Mouse (Mus musculus): ENCODE measurements around the gene Sgca.
"Not testable (repeated sequence)": the region's sequence is repeated elsewhere in the genome, so short reads cannot be mapped to it uniquely, and the experiment has no call there.

Sgca gene

DNA sequence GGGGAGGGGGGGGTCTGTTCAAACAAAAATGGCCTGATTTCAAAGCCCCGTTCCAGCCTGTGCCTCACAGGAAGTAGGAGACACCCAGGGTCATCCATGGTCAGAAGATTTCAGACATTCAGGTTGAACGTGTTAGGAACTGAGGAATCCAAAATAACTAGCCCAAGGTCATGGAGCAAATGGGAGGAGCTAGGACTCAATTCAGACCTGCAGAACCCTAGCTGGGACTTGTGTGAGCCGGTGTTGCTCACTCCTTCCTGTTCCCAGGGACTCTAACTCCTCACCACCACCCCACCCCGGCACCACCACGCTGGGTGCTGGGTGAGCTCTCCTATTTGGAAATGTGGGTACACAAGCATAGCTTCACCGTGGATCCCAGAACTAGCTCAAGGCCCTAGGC lies 11.2 kb upstream of the Sgca start:
- DNase-seq (ENCODE audit: low read depth, low spot score) = no peak

DNA sequence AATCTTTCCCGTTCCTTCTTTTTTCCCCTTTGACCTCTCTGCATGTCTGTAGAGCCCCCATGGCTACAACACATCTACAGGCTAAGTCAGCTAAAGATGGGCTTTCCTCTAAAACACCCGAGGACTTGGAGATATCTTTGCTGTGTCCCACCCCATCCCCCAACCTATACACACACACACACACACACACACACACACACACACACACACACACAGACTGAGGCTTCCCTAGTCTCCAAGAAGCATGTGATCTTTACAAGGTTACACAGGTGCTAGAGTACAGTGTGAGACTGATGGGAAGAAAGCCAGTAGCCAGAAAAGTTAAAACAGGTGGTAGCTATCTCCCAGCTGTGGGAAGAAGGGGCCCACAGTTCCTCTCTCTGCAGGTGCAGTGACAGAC lies 10.3 kb upstream of the Sgca start:
- no peak for DNase-seq (ENCODE audit: low read depth, low spot score)

DNA sequence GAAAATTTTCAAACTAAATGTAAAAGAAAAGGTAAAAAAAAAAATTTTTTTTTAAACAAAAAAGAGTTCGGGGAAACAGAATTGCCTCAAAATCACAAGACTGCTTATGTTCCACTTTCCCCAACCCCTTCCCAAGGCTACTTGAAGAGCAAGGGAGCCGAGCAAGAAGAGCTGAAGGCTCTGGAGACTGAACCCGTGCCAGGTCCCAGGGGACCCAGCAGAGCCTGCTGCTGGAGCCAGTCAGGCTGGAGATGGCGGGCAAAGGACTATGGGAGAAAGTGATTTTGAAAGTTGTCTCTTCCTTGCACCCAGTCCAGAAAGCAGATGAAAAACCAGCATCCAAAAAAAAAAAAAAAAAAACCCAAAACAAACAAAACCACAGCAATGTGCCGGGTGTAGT lies 9.7 kb upstream of the Sgca start:
- no peak for DNase-seq (ENCODE audit: low read depth, low spot score)

DNA sequence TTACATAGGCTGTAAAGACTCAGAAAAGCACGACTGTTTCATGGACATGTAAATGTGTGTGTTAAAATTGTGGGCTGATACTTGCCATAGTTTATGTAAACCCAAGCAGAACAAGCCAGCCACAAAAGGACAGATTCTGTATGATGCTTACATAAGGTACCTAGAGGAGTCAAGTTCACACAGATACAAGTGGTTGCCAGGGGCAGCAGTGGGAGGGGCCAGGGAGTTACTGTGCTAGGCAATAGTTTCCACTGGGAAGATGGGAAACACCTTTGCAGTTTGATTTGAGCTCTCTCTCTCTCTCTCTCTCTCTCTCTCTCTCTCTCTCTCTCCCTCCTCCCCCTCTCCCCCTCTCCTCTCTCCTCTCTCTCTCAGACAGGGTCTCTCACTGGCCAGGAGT lies 9.0 kb upstream of the Sgca start:
- no peak for DNase-seq (ENCODE audit: low read depth, low spot score)

DNA sequence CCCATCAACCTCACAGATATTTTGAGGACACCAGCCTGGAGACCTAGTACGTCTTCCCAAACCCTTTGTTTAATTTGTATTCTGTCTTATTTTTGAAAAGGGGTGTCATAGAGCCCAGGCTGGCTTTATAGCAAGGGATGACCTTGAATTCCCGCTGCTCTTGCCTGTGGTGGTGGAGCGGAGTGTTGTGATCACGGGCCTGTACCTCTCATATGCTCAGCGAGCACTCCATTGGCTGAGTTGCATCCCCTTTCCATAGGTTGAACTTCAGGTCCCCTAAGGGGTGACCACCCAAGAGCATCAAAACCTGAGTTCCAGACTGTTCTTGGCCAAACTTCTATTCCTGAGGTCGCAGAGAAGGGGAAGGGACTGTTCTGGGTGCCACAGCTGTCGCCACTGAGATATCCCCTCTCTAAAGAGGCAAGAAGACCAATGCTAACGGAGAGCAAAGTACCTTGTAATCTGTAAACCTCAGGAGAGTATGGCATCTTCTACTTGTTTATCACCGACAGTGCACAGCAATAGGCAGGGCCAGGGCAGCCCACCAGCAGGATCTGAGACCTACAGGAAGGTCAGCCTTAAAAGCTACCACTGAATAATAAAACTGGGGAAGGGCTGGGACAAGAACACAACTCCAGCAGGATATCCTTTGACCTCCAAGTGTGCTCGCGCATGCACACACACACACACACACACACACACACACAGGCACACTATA lies 3.5 kb upstream of the Sgca start:
- DNase-seq (ENCODE audit: low read depth, low spot score) = no peak

DNA sequence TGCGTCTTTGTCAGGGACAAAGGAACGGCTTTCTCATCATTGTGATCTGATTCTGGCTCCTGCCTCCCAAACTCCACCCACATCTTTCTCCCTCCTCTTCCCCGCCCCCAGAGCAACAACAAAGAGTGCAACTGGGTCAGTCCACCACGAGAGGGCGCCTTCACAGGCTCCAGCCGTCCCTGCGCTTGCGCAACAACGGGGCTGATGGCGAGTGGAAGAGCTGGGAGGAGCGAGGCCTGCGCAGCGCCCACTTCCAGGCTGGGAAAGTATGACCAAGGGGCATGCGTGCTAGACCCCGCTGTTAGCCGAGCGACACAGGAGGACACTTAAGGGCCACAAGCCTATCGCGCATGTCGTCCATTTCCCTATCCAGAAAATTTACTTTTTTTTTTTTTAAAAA lies 2.8 kb upstream of the Sgca start:
- peak; percentile 95 for DNase-seq (ENCODE audit: low read depth, low spot score)

DNA sequence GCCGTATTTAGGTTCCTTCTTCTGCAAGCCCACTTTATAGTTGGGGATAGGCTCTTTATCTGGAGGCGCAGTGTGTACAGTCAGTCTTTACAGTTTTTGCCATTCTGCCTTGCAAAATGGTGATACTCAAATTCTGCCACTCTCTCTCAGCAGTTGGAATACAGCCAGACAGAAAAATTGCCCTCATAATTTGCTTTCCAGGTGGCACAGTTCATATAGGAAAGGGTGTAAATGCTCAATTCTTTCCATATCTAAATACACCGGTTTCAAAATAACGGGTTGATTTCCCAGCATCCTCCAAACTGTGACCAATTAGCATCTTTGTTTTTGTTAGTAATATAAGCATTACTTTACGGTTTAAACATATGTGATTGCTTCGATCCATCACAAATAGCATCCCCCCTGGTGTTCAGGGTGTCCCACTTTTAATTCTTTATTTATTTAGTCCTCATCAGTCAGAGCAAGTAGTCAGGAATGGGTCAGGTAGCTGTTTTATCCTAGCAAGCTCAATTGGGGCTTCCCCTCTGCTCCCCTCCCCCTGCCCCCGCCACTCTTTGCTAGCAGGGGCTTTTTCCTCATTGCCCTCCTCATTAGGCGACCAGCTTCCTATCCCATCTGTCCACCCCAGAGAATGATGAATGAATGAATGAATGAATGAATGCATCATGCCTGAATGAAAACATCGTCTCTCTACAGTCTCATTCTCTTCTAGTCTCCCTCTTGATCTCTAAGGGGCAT lies 2.2 kb upstream of the Sgca start:
- DNase-seq (ENCODE audit: low read depth, low spot score) = no peak

DNA sequence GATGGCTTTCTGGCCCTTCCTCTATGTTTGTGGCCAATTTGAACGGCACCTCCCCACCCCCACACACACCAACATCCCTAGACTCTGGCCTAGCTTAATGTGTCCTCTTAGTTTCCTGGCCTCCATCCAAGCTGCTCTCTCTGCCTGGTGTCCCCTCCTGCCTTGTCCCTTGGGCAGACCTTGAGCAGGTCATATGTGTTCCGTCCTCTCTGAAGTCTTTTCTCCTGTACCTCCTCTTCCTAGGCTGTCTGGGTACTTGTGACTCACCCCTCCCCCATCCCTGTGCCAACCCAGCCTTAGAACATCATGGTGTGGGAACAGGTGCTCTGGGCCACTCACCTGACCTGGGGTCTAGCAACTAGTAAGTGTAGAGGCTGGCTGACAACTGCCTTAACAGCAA lies 1.2 kb downstream of the Sgca start:
- no peak for DNase-seq (ENCODE audit: low read depth, low spot score)

DNA sequence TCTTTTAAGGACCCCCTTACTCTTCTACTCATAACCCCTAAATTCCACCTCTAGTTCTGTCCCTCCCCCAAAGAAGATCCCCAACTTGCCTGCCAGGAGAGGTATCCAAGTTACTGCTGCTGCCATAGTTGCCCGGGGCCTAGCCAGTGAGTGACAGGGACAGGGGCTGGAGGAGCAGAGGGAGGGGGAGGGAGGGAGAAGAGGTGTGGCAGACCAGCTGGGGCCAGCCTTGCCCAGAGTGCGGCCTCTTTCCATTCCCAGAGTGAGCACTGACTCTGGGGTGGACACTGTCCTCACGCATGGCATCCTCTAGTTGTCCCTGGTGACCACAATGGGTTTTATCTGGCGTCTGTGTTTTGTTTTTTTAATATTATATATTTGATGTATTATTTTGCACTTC lies 2.8 kb downstream of the Sgca start:
- DNase-seq (ENCODE audit: low read depth, low spot score) = no peak

DNA sequence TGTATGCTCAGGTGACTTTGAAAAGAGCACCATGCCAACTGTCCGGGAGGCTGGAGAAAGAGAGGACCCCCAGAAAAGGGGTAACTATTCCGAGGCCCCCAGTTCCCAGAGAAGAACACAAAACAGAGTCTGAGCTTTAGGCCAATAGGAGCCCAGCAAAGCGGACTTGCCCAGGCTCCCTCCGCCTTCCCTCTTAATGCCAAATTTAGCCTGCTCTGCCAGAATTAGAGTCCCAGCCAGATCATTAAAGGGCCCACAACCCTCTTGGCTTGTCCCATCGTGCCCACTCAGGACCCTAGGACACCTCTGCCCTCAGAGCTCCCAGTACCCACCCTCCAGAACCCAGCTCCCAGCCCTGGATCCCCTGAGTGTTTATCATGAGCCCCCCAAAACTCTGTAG lies 3.2 kb downstream of the Sgca start:
- no peak for DNase-seq (ENCODE audit: low read depth, low spot score)

DNA sequence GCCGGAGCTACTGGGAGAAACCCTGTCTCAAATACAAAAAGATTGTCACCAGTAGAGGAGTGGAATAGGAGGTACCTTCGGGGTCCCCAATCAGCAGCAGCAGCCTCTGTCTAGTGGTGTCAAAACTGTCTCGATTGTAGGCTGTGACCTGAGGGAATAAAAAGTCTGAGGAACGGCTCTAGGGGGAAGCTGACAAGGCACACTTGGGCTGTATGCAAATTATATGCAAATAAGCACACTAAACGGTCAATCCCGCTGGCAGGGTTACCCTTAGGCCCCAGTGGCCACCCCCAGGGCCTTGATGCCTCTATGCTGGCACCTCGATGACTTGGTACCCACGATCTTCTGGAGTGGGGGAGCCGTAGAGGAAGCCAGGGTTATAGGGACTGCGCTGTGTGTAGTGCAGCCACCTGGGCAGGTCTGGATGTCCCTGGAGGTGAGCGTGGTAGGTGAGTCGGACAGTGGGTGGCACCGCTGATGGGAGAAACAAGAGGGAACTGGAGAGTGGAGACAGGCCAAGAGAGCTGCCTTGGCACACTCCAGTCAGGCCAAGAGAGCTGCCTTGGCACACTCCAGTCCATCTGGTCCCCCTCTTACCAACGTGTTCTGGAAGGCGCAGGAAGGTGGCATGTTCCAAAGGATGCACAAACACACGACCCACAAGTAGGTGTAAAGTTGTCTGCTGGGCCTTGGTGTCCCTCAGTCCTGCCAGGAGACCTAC lies 4.1 kb downstream of the Sgca start:
- no peak for DNase-seq (ENCODE audit: low read depth, low spot score)

DNA sequence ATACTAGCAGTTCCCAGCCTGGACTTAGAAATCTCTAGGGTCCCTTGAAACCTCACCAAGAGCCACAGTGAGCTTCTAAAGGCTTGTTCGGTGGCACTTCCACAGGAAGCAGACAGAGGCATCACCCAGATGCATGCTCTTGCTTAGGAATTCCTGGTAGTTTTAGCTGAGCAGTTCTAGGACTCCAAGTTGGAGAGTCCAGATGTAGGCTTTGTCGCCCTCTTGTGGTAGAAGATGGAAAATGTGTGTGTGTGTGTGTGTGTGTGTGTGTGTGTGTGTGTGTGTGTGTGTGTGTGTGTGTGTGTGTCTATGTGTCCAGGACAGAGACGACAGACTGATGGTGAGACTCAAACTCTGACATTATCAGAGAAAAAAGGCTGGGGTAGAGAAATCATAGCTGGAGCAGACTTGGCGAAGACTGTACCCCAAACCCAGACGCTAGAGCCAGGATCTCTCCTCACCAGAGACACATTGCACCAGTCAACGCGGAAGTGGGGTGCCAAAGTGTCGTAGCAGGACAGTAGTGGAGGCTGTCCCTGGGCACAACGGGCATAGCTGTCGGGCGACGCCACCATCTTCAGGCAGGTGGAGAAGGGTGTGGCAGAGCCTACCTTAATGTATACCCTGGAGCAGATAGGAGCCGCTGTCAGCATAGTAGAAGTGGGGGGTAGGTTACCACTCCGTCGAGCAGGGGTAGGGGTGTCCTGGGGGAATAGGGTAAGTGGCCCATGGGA lies 5.8 kb downstream of the Sgca start:
- DNase-seq (ENCODE audit: low read depth, low spot score) = no peak

DNA sequence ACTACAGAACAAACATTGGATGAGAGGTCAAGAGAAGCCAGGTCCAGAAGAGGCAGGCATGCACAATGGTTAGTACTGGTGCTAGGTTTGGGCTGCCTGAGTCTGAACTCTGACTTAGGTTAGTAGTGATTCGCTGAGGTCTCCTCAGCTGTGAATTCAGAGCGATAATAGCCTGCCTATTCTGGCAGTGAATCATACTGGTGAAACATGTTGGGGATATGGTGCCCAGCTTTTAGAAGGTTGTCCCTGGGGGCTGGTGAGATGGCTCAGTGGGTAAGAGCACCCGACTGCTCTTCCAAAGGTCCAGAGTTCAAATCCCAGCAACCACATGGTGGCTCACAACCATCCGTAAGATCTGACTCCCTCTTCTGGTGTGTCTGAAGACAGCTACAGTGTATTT lies 6.4 kb downstream of the Sgca start:
- DNase-seq (ENCODE audit: low read depth, low spot score) = not testable (repeated sequence)

DNA sequence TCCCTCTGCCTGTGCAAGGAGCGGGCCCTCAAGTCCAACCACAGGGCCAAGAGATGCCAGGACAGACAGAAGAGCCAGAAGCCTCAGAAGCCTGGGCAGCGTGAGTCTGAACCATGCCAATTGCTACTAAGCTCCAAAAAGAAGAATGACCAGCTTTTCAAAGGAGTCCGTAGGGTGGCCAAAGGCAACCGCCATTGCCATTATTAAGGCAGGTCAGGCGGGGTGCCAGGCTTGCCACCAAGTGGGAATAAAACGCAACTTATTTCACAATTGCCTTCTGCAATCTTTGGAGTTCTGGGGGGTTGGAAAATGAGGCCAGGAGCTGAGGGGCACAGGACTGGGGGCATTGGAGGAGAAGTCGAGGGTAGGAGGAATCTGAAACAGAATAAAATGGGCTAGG lies 7.9 kb downstream of the Sgca start:
- no peak for DNase-seq (ENCODE audit: low read depth, low spot score)

DNA sequence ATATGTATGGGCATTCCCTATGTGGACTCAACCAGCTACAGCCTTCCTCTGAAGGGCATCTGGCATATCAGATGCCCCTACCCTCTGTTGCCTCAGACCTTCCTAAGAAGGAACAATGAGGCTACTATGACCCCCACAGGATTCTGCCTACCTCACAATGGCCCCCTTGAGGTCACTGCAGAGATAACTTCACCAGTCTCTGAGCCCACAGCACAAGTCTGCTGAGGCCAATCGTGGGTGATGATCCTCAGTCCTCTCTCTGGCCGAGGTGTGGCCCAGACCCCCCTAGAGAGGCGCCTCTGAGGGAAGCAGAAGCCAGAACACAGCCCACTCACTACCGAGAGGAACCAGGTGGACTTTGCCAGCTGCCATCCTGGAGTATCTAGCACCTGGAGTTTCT lies 8.7 kb downstream of the Sgca start, which contains the start of gene Hils1:
Hils1 (plus strand) TSS at position 175 of the 400 bp plus-strand sequence.
- DNase-seq (ENCODE audit: low read depth, low spot score) = no peak

DNA sequence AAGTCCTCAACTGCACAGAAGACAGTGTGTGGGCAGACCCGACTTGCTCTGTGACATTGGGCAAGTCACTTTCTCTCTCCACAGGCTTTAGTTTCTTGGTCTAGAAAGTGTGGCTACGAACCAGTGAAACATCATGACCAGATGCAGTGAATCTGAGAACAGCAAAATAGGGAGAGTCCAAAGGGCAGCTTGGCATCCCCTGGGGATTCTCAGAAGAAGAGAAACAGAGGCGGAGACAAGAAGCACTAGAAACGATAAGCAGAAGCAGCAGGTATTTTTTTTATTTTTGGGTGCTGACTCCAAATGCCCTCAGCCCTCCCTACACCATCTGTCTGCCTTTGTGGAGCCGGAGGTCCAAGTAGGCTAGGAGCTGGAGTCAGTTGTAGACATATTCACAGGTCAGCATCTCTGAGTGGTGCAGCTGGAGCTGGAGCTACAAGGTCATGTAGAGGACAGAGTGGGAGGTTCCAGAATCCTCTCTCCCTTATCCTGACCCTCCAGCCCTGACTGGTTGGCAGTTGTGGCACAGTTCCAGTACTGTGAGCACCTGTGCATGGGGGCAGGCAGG lies 13.5 kb downstream of the Sgca start:
- no peak for DNase-seq (ENCODE audit: low read depth, low spot score)

DNA sequence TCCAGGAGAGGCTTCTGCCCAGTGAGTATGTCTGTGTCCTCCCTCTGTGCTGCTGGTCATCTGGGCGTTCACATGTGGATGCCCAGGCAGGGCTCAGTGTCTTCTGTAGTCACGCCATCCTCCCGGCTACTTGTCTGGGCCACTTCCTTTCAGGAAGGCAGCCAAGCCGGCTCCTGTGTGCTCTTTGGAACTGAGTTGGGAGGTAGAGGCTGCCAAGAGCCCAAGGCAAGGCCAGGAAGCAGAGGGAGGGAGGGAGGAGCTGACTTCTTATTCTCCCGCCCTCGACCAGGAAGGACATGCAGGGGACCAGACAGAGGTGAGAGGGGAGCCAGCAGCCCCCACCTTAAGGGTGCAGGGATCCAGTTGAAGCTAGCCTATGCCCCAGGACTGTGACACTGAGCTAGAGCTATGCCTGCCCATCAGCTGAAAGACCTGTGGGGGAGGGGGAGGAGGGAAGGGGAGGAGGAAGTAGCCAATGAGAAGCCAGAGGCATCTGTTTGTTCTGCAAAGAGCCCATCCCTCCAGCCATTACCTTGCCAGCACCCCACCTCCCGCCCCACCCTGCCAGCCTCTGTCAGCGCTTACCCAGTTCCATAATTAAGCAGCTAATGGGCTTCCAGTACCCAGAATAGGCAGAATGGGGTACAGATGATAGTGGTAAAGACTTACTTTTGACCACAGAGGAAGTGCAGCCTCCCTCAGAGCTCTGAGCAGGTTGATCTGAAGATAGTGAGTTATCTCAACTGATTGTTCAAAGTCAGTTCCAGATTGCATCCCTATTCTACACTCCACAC lies 17.9 kb downstream of the Sgca start:
- DNase-seq (ENCODE audit: low read depth, low spot score) = no peak

DNA sequence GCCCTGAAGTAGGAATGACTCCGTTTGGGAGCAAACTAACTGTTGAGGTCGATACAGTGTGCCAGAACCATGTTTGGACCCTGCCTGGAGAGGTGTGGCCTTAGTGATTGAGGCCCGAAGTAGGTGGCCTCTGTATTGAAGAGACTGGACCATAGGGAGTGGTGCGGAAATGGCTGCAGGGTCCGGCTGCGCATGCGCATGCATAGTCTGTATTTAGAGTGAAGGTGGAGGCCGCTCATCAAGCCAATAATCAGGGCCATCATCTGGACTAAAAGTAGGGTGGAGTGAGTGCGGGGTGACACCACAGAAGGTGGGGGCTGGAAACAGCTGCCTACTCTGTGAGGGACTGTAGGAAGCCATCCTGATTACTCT lies 18.4 kb downstream of the Sgca start:
- no peak for DNase-seq (ENCODE audit: low read depth, low spot score)

DNA sequence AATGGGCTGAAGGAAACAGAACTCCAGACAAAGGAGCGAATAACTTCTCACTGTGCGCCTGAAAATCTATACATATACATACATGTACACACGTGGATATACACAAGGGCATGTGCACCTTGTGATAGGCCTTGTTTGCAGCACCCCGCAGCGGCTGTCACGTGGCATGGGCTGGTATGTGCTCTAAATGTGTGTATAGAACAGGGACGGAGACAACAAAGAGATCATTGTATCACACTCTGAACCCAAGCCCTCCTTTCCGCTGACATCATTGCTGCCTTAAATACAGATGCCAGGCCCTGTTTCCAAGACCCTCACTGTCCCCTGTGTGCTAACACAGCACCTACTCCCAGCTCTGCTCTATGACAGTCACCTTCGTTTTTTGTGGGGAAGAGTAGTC lies 21.0 kb downstream of the Sgca start:
- DNase-seq (ENCODE audit: low read depth, low spot score) = no peak

DNA sequence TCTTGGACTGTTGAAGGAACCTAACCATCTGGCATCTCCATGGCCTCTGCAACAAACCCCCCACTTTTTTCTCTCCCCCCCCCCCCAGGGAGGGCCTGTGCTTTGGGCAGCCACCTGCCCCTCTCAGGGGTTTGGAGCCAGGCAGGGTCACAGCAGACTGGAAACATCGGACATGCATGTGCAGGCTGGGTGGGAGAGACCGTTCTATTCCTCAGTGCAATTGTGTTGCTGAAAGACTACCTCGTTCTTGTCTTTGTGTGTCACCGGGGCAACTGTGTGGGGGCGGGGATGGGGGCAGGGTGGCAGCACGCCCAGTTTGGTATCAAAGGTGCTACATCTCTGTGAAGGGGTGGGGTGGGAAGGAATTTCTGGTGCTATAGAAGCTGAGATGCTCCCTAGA lies 24.0 kb downstream of the Sgca start:
- no peak for DNase-seq (ENCODE audit: low read depth, low spot score)

DNA sequence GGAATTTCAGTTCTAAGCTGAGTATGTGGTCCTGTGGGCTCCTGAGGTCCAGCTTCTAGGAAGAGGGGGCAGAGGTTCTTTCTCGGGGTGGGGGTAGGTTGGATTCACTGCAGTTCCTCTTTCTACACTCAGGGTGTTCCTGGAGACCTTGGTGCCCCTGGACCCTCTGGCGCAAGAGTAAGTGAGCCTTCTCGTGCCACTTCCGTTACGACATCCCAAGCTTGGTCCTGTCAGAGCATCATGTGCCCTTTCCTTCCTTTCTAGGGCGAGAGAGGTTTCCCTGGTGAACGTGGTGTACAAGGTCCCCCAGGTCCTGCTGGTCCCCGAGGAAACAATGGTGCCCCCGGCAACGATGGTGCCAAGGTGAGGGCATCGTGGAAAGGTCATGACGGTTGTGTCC lies 30.9 kb downstream of the Sgca start:
- no peak for DNase-seq (ENCODE audit: low read depth, low spot score)
